Mouse (Mus musculus) small intestine, adult 2 months (tissue): ENCODE measurements around the gene Rgl2. TPM values are rescaled to one million over a fixed set of nuclear protein-coding genes. Genes with fewer than 3 reads are reported as not detected.

Experiments
- H3K27ac ChIP-seq: fragments of 200-500 bp; 2 replicates; pipeline ENCODE4 v1.5.1; 2012; ENCODE audit warnings: low read depth, low read length, control low read depth, inconsistent platforms; ENCODE audit not compliant: insufficient read depth
- H3K27me3 ChIP-seq: fragments of 200-500 bp; 2 replicates; pipeline ENCODE4 v1.6.1; 2012; ENCODE audit warnings: mild to moderate bottlenecking, moderate library complexity, low read length, inconsistent platforms; ENCODE audit not compliant: control insufficient read depth, insufficient read depth
- H3K36me3 ChIP-seq: fragments of 200-500 bp; 2 replicates; pipeline ENCODE4 v1.6.1; 2012; ENCODE audit warnings: mild to moderate bottlenecking, low read length, control low read depth, inconsistent platforms; ENCODE audit not compliant: control insufficient read depth, insufficient read depth
- H3K4me1 ChIP-seq: fragments of 200-500 bp; 2 replicates; pipeline ENCODE4 v1.6.1; 2012; ENCODE audit warnings: low read length, inconsistent platforms, mixed read lengths; ENCODE audit not compliant: control insufficient read depth, insufficient read depth, insufficient read length
- H3K4me3 ChIP-seq: fragments of 200-500 bp; 2 replicates; pipeline ENCODE4 v1.5.1; 2012; ENCODE audit warnings: low read depth, mild to moderate bottlenecking, control low read depth, inconsistent platforms, low read length, moderate library complexity
- CTCF ChIP-seq: fragments of 200-500 bp; IDR thresholded peaks from 2 replicates; pipeline ENCODE4 v1.5.1; 2012; ENCODE audit warnings: low read depth, mild to moderate bottlenecking, control low read depth, inconsistent platforms, low read length, moderate library complexity, mixed read lengths; ENCODE audit not compliant: insufficient replicate concordance, insufficient read length; ENCODE audit errors: extremely low read depth
- POLR2A ChIP-seq: fragments of 200-500 bp; IDR thresholded peaks from 2 replicates; pipeline ENCODE4 v1.6.1; 2012; ENCODE audit warnings: low read depth, mild to moderate bottlenecking, control low read depth, inconsistent platforms, low read length, moderate library complexity
- WGBS: fragments of 180-500 bp; shearing (Covaris S2); methylation state at CpG from one replicate; pipeline ENCODE4 v1.1.7; 2018; 5-methylcytosine and 5-hydroxymethylcytosine counted together
- polyA plus RNA-seq: library from polyadenylated mRNA; depleted of rRNA; stranded (reverse); fragments of >200 nt; gene quantifications from 2 replicates; pipeline ENCODE4 v1.2.3, GENCODE M21; 2012

Gene Rgl2
- polyA plus RNA-seq, 1 experiment, result 60.7 TPM

DNA sequence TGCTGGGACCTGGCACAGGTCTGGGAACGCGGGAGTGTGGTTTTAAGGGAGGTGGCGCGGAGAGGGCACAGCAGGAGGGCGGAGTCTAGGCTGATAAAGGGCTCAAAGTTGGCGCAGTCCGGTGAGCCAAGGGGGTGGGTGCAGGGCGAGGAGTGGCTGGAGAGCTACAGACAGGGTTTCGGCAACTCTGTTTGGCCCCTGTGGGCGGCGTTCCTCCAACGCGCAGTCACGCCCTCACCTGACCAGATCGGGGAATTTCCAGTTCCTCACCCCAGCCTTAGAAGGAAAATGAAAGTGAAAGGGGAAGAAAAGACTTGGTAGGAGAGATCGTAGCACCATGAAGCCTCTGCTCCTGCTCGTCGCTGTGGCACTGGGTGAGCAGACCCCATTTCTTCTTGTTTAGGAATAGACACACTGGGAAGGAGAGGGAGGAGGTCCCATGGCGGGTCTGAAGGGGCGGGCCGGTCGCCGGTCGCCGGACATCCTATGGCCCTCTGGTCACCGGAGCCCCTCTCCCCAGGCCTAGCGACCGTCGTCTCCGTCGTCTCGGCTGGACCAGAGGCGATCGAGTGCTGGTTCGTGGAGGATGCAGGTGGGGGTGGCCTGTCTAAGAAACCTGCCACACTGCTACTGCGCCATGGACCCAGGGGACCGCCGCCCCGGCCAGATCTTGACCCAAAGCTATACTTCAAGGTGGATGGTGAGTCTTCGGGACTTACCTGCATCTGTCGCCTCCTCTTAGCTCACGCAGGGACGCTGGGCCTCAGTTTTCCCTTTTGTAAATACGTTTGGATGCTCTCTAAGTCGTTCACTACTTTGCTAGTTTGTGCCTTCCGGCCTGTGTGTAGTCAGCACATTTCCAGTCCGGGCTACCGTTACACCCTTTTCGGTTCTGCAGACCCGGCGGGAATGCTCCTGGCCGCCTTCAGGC lies 9.7 kb upstream of the Rgl2 start:
- Histone ChIP-seq H3K4me3 (peak overlapping the region; percentile 82), H3K36me3 (peaks cover 23% of the 10 kb centered on the region), H3K27me3 (no peaks in the 10 kb centered on the region), H3K4me1 (peaks cover 26% of the 10 kb centered on the region), H3K27ac (peak overlapping the region; percentile 95)
- peak; percentile 47; the same call in 1 of the 2 replicates for TF ChIP-seq POLR2A
- no peak; the same call in 1 of the 2 replicates for TF ChIP-seq CTCF
- WGBS, result under 1% methylated on average over 52 of the region's 52 CpGs

- Histone ChIP-seq H3K36me3 (peaks cover 24% of the 10 kb centered on the region), H3K4me1 (peaks cover 23% of the 10 kb centered on the region), H3K27me3 (no peaks in the 10 kb centered on the region), H3K4me3 (peak overlapping the region; percentile 82), H3K27ac (peak overlapping the region; percentile 95)
- TF ChIP-seq CTCF, result peak; percentile 83; the same call in 1 of the 2 replicates
- TF ChIP-seq POLR2A, result 0 out of 2 replicates have a peak, but pooled peaks have one; percentile 29
- under 1% methylated on average over 36 of the region's 36 CpGs for WGBS
Measured at GRCm38 (mm10) chr17:33920282-33921097, 8.9 kb upstream of the Rgl2 start.

DNA sequence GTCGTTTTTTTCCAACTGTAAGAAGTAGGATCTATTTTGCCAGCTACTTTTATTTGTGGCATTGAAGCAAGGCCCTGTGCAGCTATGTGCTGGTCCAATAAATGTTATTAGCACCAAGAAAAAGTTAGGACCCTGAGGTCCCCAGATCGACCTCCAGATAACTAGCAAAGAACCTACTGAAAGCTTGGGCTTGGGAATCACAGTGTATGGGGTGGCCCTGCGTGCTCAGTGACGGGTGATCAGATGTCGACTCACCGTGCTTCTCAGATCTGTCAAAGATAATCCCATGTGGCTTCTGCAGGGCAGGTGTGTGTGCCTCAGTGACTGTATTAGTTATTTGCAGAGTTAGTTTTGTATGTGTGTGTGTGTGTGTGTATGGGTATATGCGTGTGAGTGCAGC lies 8.0 kb upstream of the Rgl2 start:
- no peak for TF ChIP-seq POLR2A
- no peak for TF ChIP-seq CTCF
- H3K4me1 ChIP-seq, result peaks cover 23% of the 10 kb centered on the region
- 83% methylated on average over 7 of the region's 7 CpGs for WGBS
- no peak overlapping the region for H3K27ac ChIP-seq
- no peaks in the 10 kb centered on the region for H3K27me3 ChIP-seq
- peak overlapping the region; percentile 82; the same call in 1 of the 2 replicates for H3K4me3 ChIP-seq
- H3K36me3 ChIP-seq, result peaks cover 32% of the 10 kb centered on the region

GRCm38 (mm10) chr17:33924577-33925283 lies 4.6 kb upstream of the Rgl2 start:
- Histone ChIP-seq H3K27me3 (no peaks in the 10 kb centered on the region), H3K4me3 (no peak overlapping the region), H3K4me1 (peaks cover 6% of the 10 kb centered on the region), H3K36me3 (peaks cover 45% of the 10 kb centered on the region), H3K27ac (no peak overlapping the region)
- 90% methylated on average over 10 of the region's 10 CpGs for WGBS
- peak; percentile 38; the same call in 1 of the 2 replicates for TF ChIP-seq CTCF
- TF ChIP-seq POLR2A, result no peak

GRCm38 (mm10) chr17:33925406-33926116 lies 3.8 kb upstream of the Rgl2 start:
- H3K27ac ChIP-seq, result no peak overlapping the region

More at GRCm38 (mm10) chr17:33925406-33926116, 3.8 kb upstream of the Rgl2 start:
- TF ChIP-seq POLR2A (no peak), CTCF (no peak)
- peaks cover 6% of the 10 kb centered on the region for H3K4me1 ChIP-seq
- H3K27me3 ChIP-seq, result no peaks in the 10 kb centered on the region
- H3K36me3 ChIP-seq, result peaks cover 45% of the 10 kb centered on the region
- 90% methylated on average over 21 of the region's 21 CpGs for WGBS
- H3K4me3 ChIP-seq, result no peak overlapping the region
